Mouse (Mus musculus): ENCODE measurements around the gene Rbfox1.

- TF ChIP-seq CTCF (IDR thresholded peaks at IDR 0.05; ENCODE audit: low read depth, low read length) (no peak), POLR2A (IDR thresholded peaks at IDR 0.05; ENCODE audit: extremely low read depth, insufficient read depth, low read length) (no peak)
Observed at GRCm38 (mm10) chr16:6557726-6558125, 672.6 kb downstream of the Rbfox1 start.
